Mouse (Mus musculus) right cerebral cortex, postnatal 14 days (tissue): Measurements from ENCODE around the gene Nbeal2.
"Not testable (repeated sequence)": the region's sequence is repeated elsewhere in the genome, so short reads cannot be mapped to it uniquely, and the experiment has no call there.

ENCODE experiments used
- DNase-seq: peaks from one replicate; pipeline ENCODE4 v3.0.0; 2022

Gene Nbeal2

GRCm38 (mm10) chr9:110653655-110654461, at the start of gene Nbeal2:
TSS of gene Nbeal2 (minus strand) at chr9:110654161.
- DNase-seq: peak; percentile 72

- DNase-seq: no peak
Measured at GRCm38 (mm10) chr9:110702848-110703247, 48.9 kb upstream of the Nbeal2 start.

- no peak for DNase-seq
Measured at GRCm38 (mm10) chr9:110701114-110702032, 47.4 kb upstream of the Nbeal2 start.

- DNase-seq: no peak
Measured at GRCm38 (mm10) chr9:110699574-110699973, 45.6 kb upstream of the Nbeal2 start.

- no peak for DNase-seq
Measured at GRCm38 (mm10) chr9:110697465-110697864, 43.5 kb upstream of the Nbeal2 start.

- DNase-seq: no peak
Measured at GRCm38 (mm10) chr9:110696427-110696826, 42.5 kb upstream of the Nbeal2 start.

- DNase-seq: no peak
Measured at GRCm38 (mm10) chr9:110695165-110695755, 41.3 kb upstream of the Nbeal2 start.

GRCm38 (mm10) chr9:110689261-110689779, 35.4 kb upstream of the Nbeal2 start:
- no peak for DNase-seq

GRCm38 (mm10) chr9:110687846-110688245, 33.9 kb upstream of the Nbeal2 start:
- DNase-seq: no peak

- DNase-seq: no peak
Measured at GRCm38 (mm10) chr9:110687061-110687460, 33.1 kb upstream of the Nbeal2 start.

- no peak for DNase-seq
Measured at GRCm38 (mm10) chr9:110686472-110686871, 32.5 kb upstream of the Nbeal2 start.

GRCm38 (mm10) chr9:110685591-110685990, 31.6 kb upstream of the Nbeal2 start:
- no peak for DNase-seq

- DNase-seq: no peak
Measured at GRCm38 (mm10) chr9:110685187-110685586, 31.2 kb upstream of the Nbeal2 start.

- DNase-seq: peak; percentile 76
Measured at GRCm38 (mm10) chr9:110684100-110684831, 30.3 kb upstream of the Nbeal2 start.

- no peak for DNase-seq
Measured at GRCm38 (mm10) chr9:110683574-110684099, 29.7 kb upstream of the Nbeal2 start.

GRCm38 (mm10) chr9:110682697-110683096, 28.7 kb upstream of the Nbeal2 start:
- not testable (repeated sequence) for DNase-seq

- DNase-seq: no peak
Measured at GRCm38 (mm10) chr9:110682255-110682654, 28.3 kb upstream of the Nbeal2 start.

- no peak for DNase-seq
Measured at GRCm38 (mm10) chr9:110681817-110682216, 27.9 kb upstream of the Nbeal2 start.

GRCm38 (mm10) chr9:110680736-110681507, 27.0 kb upstream of the Nbeal2 start:
- no peak for DNase-seq

GRCm38 (mm10) chr9:110678886-110679285, 24.9 kb upstream of the Nbeal2 start:
- DNase-seq: no peak

GRCm38 (mm10) chr9:110676492-110676911, 22.5 kb upstream of the Nbeal2 start:
- no peak for DNase-seq
